Mouse (Mus musculus) C2C12 (cell line): ENCODE data around the gene Dynlt1a.
"Not testable (repeated sequence)": the region's sequence is repeated elsewhere in the genome, so short reads cannot be mapped to it uniquely, and the experiment has no call there.

Experiments
- CEBPB ChIP-seq: IDR thresholded peaks from one replicate; pipeline ENCODE4 v1.6.1; 2011; ENCODE audit warnings: low read depth, mild to moderate bottlenecking, control low read depth, moderate library complexity
- CTCF ChIP-seq: IDR thresholded peaks from one replicate; pipeline ENCODE4 v1.5.1; 2011; ENCODE audit not compliant: control insufficient read depth, insufficient read depth, insufficient read length
- FOSL1 ChIP-seq: IDR thresholded peaks from one replicate; pipeline ENCODE4 v1.8.0; 2011; ENCODE audit warnings: mild to moderate bottlenecking, low read length; ENCODE audit not compliant: poor library complexity, insufficient read depth, severe bottlenecking
- MYOD1 ChIP-seq: IDR thresholded peaks from one replicate; pipeline ENCODE4 v1.6.1; 2011; ENCODE audit warnings: low read depth; ENCODE audit not compliant: control insufficient read depth, insufficient read length

- not testable (repeated sequence) for TF ChIP-seq FOSL1, CTCF, MYOD1, CEBPB
Measured at GRCm38 (mm10) chr17:6342606-6343294, 25.4 kb upstream of the Dynlt1a start.
